Mouse (Mus musculus) heart, embryonic 15.5 days (tissue): Measurements from ENCODE around the gene Olfr1499. TPM values are rescaled to one million over a fixed set of nuclear protein-coding genes. Genes with fewer than 3 reads are reported as not detected.

ENCODE experiments used
- ATAC-seq: fragments of 200-750 bp; cut with Nextera tagmentation; replicated peaks from 2 replicates; pipeline ENCODE4 v1.8.0; 2017; ENCODE audit warnings: low read depth, moderate TSS enrichment; ENCODE audit not compliant: insufficient number of reproducible peaks, insufficient read depth, low FRiP score
- H3K27ac ChIP-seq: fragments of 300-500 bp; sonication (generic); 2 replicates; pipeline ENCODE4 v1.5.1; 2015; ENCODE audit warnings: mild to moderate bottlenecking, inconsistent platforms
- H3K27me3 ChIP-seq: fragments of 300-500 bp; sonication (generic); 2 replicates; pipeline ENCODE4 v1.6.1; 2015; ENCODE audit warnings: inconsistent platforms
- H3K36me3 ChIP-seq: fragments of 300-500 bp; sonication (generic); 2 replicates; pipeline ENCODE4 v1.6.1; 2015; ENCODE audit warnings: mild to moderate bottlenecking, inconsistent platforms
- H3K4me1 ChIP-seq: fragments of 300-500 bp; sonication (generic); replicated peaks from 2 replicates; pipeline ENCODE4 v1.6.1; 2015; ENCODE audit warnings: inconsistent platforms
- H3K4me2 ChIP-seq: fragments of 300-500 bp; sonication (generic); 2 replicates; pipeline ENCODE4 v1.6.1; 2015; ENCODE audit warnings: inconsistent platforms, mild to moderate bottlenecking, moderate library complexity
- H3K4me3 ChIP-seq: fragments of 300-500 bp; sonication (generic); 2 replicates; pipeline ENCODE4 v1.5.1; 2015; ENCODE audit warnings: mild to moderate bottlenecking, inconsistent platforms
- H3K9ac ChIP-seq: fragments of 300-500 bp; sonication (generic); 2 replicates; pipeline ENCODE4 v1.6.1; 2015; ENCODE audit warnings: mild to moderate bottlenecking, inconsistent platforms
- H3K9me3 ChIP-seq: fragments of 300-500 bp; sonication (generic); replicated peaks from 2 replicates; pipeline ENCODE4 v1.6.1; 2016; ENCODE audit warnings: inconsistent platforms
- WGBS: fragments of 180-500 bp; shearing (Covaris S2); methylation state at CpG from one replicate; pipeline ENCODE4 v1.1.7; 2015; ENCODE audit warnings: mixed read lengths; 5-methylcytosine and 5-hydroxymethylcytosine counted together
- polyA plus RNA-seq: library from polyadenylated mRNA; unstranded; fragments of >200 nt; fragmentation: Nextera tagmentation; extraction: Ambion mirVana; gene quantifications from 2 replicates; pipeline ENCODE4 v1.2.1, GENCODE M21; 2015

Gene Olfr1499
- polyA plus RNA-seq, 1 experiment from 2014 or later: not detected

DNA sequence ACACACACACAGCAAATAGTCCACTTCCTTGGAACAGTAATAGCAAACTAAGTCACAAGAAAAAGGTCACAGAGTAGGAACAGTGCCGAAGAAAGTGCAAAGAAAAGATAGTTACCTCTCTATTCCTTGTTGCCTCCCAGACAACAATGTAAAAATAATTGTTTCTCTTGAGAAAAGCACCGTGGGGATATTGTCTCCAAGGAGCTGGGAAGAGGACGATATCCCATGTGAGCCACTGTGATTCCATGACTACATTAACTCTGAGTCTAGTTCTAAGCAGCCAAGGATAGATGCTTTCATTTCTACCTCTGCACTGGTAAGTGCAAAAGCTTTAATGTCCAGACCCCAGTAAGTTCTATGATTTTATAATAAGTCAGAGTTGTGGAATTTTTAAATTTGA lies 54.9 kb downstream of the Olfr1499 start, which contains the start of gene Olfr1495:
Gene Olfr1495, plus strand, starts transcription at position 301 of the 400 bp plus-strand sequence.
- Histone ChIP-seq H3K27ac (no peak within 1 kb of the TSS), H3K4me2 (no peak within 1 kb of the TSS), H3K4me1 (no peaks in the 10 kb centered on the region), H3K27me3 (no peaks in the 10 kb centered on the region), H3K4me3 (no peak within 1 kb of the TSS), H3K9me3 (0 out of 2 replicates have a peak, but pooled peaks cover 5% of the 10 kb centered on the region), H3K36me3 (no peaks in the 10 kb centered on the region), H3K9ac (no peak within 1 kb of the TSS)
- 65% methylated on average over 3 of the region's 3 CpGs for WGBS
- ATAC-seq: no peak

Other genes starting within 250 kb of the Olfr1499 start
- not detected in 2 replicates for gene Olfr1484, start 235.9 kb downstream of the Olfr1499 start, polyA plus RNA-seq
- gene Olfr1487, start 202.1 kb downstream of the Olfr1499 start, polyA plus RNA-seq: not detected in 2 replicates
- not detected in 2 replicates for gene Olfr1489, start 187.8 kb downstream of the Olfr1499 start, polyA plus RNA-seq
- not detected in 2 replicates for gene Olfr1490, start 168.4 kb downstream of the Olfr1499 start, polyA plus RNA-seq
- gene Olfr1491, start 122.2 kb downstream of the Olfr1499 start, polyA plus RNA-seq: not detected in 2 replicates
- gene Olfr1493-ps1, start 96.2 kb downstream of the Olfr1499 start, polyA plus RNA-seq: not detected in 2 replicates
- not detected in 2 replicates for gene Olfr1494, start 79.7 kb downstream of the Olfr1499 start, polyA plus RNA-seq
- gene Olfr1495, start 54.8 kb downstream of the Olfr1499 start, polyA plus RNA-seq: not detected in 2 replicates
- gene Olfr1496, start 41.6 kb downstream of the Olfr1499 start, polyA plus RNA-seq: not detected in 2 replicates
- gene Olfr1497, start 21.2 kb downstream of the Olfr1499 start, polyA plus RNA-seq: not detected in 2 replicates
- not detected in 2 replicates for gene Olfr1500, start 11.0 kb upstream of the Olfr1499 start, polyA plus RNA-seq
- gene Olfr1501, start 31.2 kb upstream of the Olfr1499 start, polyA plus RNA-seq: not detected in 2 replicates
- gene Olfr1502, start 42.3 kb upstream of the Olfr1499 start, polyA plus RNA-seq: not detected in 2 replicates
- gene Olfr1504, start 78.5 kb upstream of the Olfr1499 start, polyA plus RNA-seq: not detected in 2 replicates
- gene Olfr1505, start 94.1 kb upstream of the Olfr1499 start, polyA plus RNA-seq: not detected in 2 replicates